Mouse (Mus musculus) kidney, adult 9 months (tissue): Measurements from ENCODE around the gene Card6.

Source experiments
- DNase-seq: peaks from one replicate; pipeline ENCODE4 v3.0.0; 2022

The Card6 gene

GRCm38 (mm10) chr15:5081235-5081634 is 27.1 kb downstream of the Card6 start:
- DNase-seq = no peak

- DNase-seq = peak; percentile 61
These were observed 39.4 kb downstream of the Card6 start for GRCm38 (mm10) chr15:5068801-5069518.

- peak; percentile 36 for DNase-seq
These were observed 44.7 kb downstream of the Card6 start, which contains the start of gene C7 for GRCm38 (mm10) chr15:5063635-5064034. C7 (minus strand) TSS chr15:5063740.
